Mouse (Mus musculus): Measurements from ENCODE around the gene Tbc1d10b. TPM values are rescaled to one million over a fixed set of nuclear protein-coding genes. Genes with fewer than 3 reads are reported as not detected.

The Tbc1d10b gene
- polyA plus RNA-seq (2012; rRNA removed) = 70.3 and 81.3 TPM in 2 replicates

DNA sequence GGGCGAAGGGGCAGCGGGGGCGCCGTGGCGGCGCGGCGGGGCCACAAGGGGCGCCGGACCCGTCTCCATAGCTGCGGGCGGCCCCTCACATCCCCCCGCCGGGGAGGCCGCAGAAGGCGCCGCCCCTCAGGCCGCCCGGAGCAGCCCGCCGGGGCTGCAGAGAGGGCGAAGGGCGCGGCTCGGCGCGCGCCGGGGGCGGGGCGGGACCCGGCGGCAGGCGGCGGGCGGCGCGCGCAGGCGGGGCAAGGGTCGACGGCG, at the start of gene Tbc1d10b:
Gene Tbc1d10b (minus strand): TSS at position 174 of the 258 bp plus-strand sequence.
- TF ChIP-seq CTCF (IDR thresholded peaks at IDR 0.05; ENCODE audit: borderline replicate concordance, control insufficient read depth, extremely low read depth, insufficient read depth, low read length, poor library complexity) = no peak
- no peak for DNase-seq
- Histone ChIP-seq H3K27me3 (ENCODE audit: control insufficient read depth, insufficient read depth, low read length) (no peaks in the 10 kb centered on the region), H3K4me3 (ENCODE audit: control insufficient read depth, insufficient read depth, low read length) (peak within 1 kb of the TSS; percentile 81), H3K36me3 (ENCODE audit: control insufficient read depth, insufficient read depth, low read length) (peaks cover 7% of the 10 kb centered on the region), H3K4me1 (replicated peaks; ENCODE audit: control insufficient read depth, insufficient read depth, low read length) (peaks cover 40% of the 10 kb centered on the region), H3K27ac (ENCODE audit: control insufficient read depth, insufficient read depth, low read length) (peak within 1 kb of the TSS; percentile 89)
- 2% methylated on average over 35 of the region's 44 CpGs for WGBS

GRCm38 (mm10) chr7:127256518-127256917, 48.2 kb upstream of the Tbc1d10b start:
- no peak overlapping the region for H3K27ac ChIP-seq (ENCODE audit: control insufficient read depth, insufficient read depth, low read length)

GRCm38 (mm10) chr7:127255965-127256364, 47.7 kb upstream of the Tbc1d10b start:
- H3K27me3 ChIP-seq (ENCODE audit: control insufficient read depth, insufficient read depth, low read length) = no peaks in the 10 kb centered on the region
- no peak for DNase-seq
- TF ChIP-seq POLR2A (IDR thresholded peaks at IDR 0.05; ENCODE audit: control insufficient read depth, extremely low read depth, insufficient read depth, low read length, poor library complexity) (no peak), CTCF (IDR thresholded peaks at IDR 0.05; ENCODE audit: borderline replicate concordance, control insufficient read depth, extremely low read depth, insufficient read depth, low read length, poor library complexity) (no peak)
- H3K36me3 ChIP-seq (ENCODE audit: control insufficient read depth, insufficient read depth, low read length) = no peaks in the 10 kb centered on the region
- WGBS = 95% methylated on average over 2 of the region's 2 CpGs
- H3K4me3 ChIP-seq (ENCODE audit: control insufficient read depth, insufficient read depth, low read length) = no peak overlapping the region
- peaks cover 10% of the 10 kb centered on the region for H3K4me1 ChIP-seq (replicated peaks; ENCODE audit: control insufficient read depth, insufficient read depth, low read length)
- H3K27ac ChIP-seq (ENCODE audit: control insufficient read depth, insufficient read depth, low read length) = no peak overlapping the region

More at GRCm38 (mm10) chr7:127256518-127256917, 48.2 kb upstream of the Tbc1d10b start:
- DNase-seq = no peak
- Histone ChIP-seq H3K4me3 (ENCODE audit: control insufficient read depth, insufficient read depth, low read length) (no peak overlapping the region), H3K4me1 (replicated peaks; ENCODE audit: control insufficient read depth, insufficient read depth, low read length) (peaks cover 10% of the 10 kb centered on the region), H3K27me3 (ENCODE audit: control insufficient read depth, insufficient read depth, low read length) (no peaks in the 10 kb centered on the region), H3K36me3 (ENCODE audit: control insufficient read depth, insufficient read depth, low read length) (no peaks in the 10 kb centered on the region)
- WGBS = 88% methylated on average over 5 of the region's 5 CpGs
- TF ChIP-seq CTCF (IDR thresholded peaks at IDR 0.05; ENCODE audit: borderline replicate concordance, control insufficient read depth, extremely low read depth, insufficient read depth, low read length, poor library complexity) (no peak), POLR2A (IDR thresholded peaks at IDR 0.05; ENCODE audit: control insufficient read depth, extremely low read depth, insufficient read depth, low read length, poor library complexity) (no peak)

DNA sequence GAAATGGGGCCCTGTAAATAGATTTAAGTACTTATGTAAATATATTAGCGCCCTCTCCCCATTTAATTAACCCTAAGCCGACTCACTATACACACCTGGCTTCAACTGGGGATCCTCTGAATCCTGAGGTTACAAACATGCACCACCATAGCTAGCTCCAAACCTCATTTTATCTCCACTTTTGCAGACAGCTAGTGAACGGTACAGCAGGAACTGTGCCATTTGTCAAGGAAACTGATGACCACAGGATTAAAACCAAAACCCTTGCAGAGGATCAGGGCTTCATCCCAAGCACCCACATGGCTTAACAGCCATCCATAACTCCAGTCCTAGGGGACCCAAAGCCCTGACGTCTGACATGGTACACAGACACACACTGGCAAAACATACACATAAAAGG, 46.7 kb upstream of the Tbc1d10b start:
- 18% methylated on average over 4 of the region's 4 CpGs for WGBS
- no peak overlapping the region for H3K4me3 ChIP-seq (ENCODE audit: control insufficient read depth, insufficient read depth, low read length)
- no peak overlapping the region for H3K27ac ChIP-seq (ENCODE audit: control insufficient read depth, insufficient read depth, low read length)

GRCm38 (mm10) chr7:127253821-127254769, 45.8 kb upstream of the Tbc1d10b start:
- WGBS = under 1% methylated on average over 135 of the region's 136 CpGs
- peaks cover 7% of the 10 kb centered on the region for H3K4me1 ChIP-seq (replicated peaks; ENCODE audit: control insufficient read depth, insufficient read depth, low read length)
- no peaks in the 10 kb centered on the region for H3K36me3 ChIP-seq (ENCODE audit: control insufficient read depth, insufficient read depth, low read length)
- 0 out of 2 replicates have a peak overlapping the region, but pooled peaks have one; percentile 28 for H3K27ac ChIP-seq (ENCODE audit: control insufficient read depth, insufficient read depth, low read length)
- H3K27me3 ChIP-seq (ENCODE audit: control insufficient read depth, insufficient read depth, low read length) = no peaks in the 10 kb centered on the region
- peak overlapping the region; percentile 71 for H3K4me3 ChIP-seq (ENCODE audit: control insufficient read depth, insufficient read depth, low read length)
- DNase-seq = peak; percentile 95
- TF ChIP-seq CTCF (IDR thresholded peaks at IDR 0.05; ENCODE audit: borderline replicate concordance, control insufficient read depth, extremely low read depth, insufficient read depth, low read length, poor library complexity) = peak; percentile 39; the same call in 1 of the 2 replicates
- peak; percentile 58 for TF ChIP-seq POLR2A (IDR thresholded peaks at IDR 0.05; ENCODE audit: control insufficient read depth, extremely low read depth, insufficient read depth, low read length, poor library complexity)

More for the DNA sequence above, 46.7 kb upstream of the Tbc1d10b start:
- Histone ChIP-seq H3K4me1 (replicated peaks; ENCODE audit: control insufficient read depth, insufficient read depth, low read length) (peaks cover 7% of the 10 kb centered on the region), H3K36me3 (ENCODE audit: control insufficient read depth, insufficient read depth, low read length) (no peaks in the 10 kb centered on the region), H3K27me3 (ENCODE audit: control insufficient read depth, insufficient read depth, low read length) (no peaks in the 10 kb centered on the region)
- TF ChIP-seq CTCF (IDR thresholded peaks at IDR 0.05; ENCODE audit: borderline replicate concordance, control insufficient read depth, extremely low read depth, insufficient read depth, low read length, poor library complexity) = no peak
- no peak for TF ChIP-seq POLR2A (IDR thresholded peaks at IDR 0.05; ENCODE audit: control insufficient read depth, extremely low read depth, insufficient read depth, low read length, poor library complexity)
- no peak for DNase-seq

DNA sequence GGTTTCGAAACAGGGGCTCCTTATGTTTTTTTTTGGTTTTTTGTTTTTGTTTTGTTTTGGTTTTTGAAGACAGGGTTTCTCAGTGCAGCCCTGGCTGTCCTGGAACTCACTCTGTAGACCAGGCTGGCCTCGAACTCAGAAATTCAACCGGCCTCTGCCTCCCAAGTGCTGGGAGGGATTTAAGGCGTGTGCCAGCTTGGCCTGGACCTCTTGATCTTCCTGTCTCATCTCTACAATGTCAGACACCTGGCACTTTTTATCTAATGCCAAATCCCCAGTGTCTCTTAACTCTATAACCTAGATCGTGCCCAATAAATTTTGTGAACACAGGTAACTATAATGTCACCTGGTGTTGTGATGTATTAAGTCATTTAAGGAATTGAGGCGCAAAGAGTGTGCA, 45.1 kb upstream of the Tbc1d10b start:
- TF ChIP-seq CTCF (IDR thresholded peaks at IDR 0.05; ENCODE audit: borderline replicate concordance, control insufficient read depth, extremely low read depth, insufficient read depth, low read length, poor library complexity) (no peak), POLR2A (IDR thresholded peaks at IDR 0.05; ENCODE audit: control insufficient read depth, extremely low read depth, insufficient read depth, low read length, poor library complexity) (no peak)
- H3K36me3 ChIP-seq (ENCODE audit: control insufficient read depth, insufficient read depth, low read length) = no peaks in the 10 kb centered on the region
- 77% methylated on average over 6 of the region's 6 CpGs for WGBS
- no peaks in the 10 kb centered on the region for H3K27me3 ChIP-seq (ENCODE audit: control insufficient read depth, insufficient read depth, low read length)
- H3K4me3 ChIP-seq (ENCODE audit: control insufficient read depth, insufficient read depth, low read length) = peak overlapping the region; percentile 64
- no peak for DNase-seq
- no peak overlapping the region for H3K27ac ChIP-seq (ENCODE audit: control insufficient read depth, insufficient read depth, low read length)
- peaks cover 7% of the 10 kb centered on the region for H3K4me1 ChIP-seq (replicated peaks; ENCODE audit: control insufficient read depth, insufficient read depth, low read length)
